Mouse (Mus musculus) lung, postnatal 0 days (tissue): ENCODE measurements around the gene Rpl36a. TPM values are rescaled to one million over a fixed set of nuclear protein-coding genes. Genes with fewer than 3 reads are reported as not detected.
"Not testable (repeated sequence)": the region's sequence is repeated elsewhere in the genome, so short reads cannot be mapped to it uniquely, and the experiment has no call there.

Experiments
- ATAC-seq: fragments of 200-750 bp; cut with Nextera tagmentation; 2 replicates; pipeline ENCODE4 v1.8.0; 2017; ENCODE audit warnings: moderate library complexity
- DNase-seq: peaks from one replicate; pipeline ENCODE4 v3.0.0-alpha.2; 2016; ENCODE audit warnings: low spot score
- H3K27ac ChIP-seq: fragments of 300-500 bp; sonication (generic); 2 replicates; pipeline ENCODE4 v1.5.1; 2014; ENCODE audit warnings: antibody characterized with exemption, mild to moderate bottlenecking, low read length, mixed read lengths
- H3K27me3 ChIP-seq: fragments of 300-500 bp; sonication (generic); replicated peaks from 2 replicates; pipeline ENCODE4 v1.6.1; 2014; ENCODE audit warnings: low read length, mixed read lengths; ENCODE audit not compliant: insufficient read depth
- H3K36me3 ChIP-seq: fragments of 300-500 bp; sonication (generic); 2 replicates; pipeline ENCODE4 v1.6.1; 2014; ENCODE audit warnings: low read length, mixed read lengths; ENCODE audit not compliant: insufficient read depth
- H3K4me1 ChIP-seq: fragments of 300-500 bp; sonication (generic); 2 replicates; pipeline ENCODE4 v1.6.1; 2014; ENCODE audit warnings: antibody characterized with exemption, low read depth, low read length, mixed read lengths; ENCODE audit not compliant: insufficient read depth
- H3K4me2 ChIP-seq: fragments of 300-500 bp; sonication (generic); replicated peaks from 2 replicates; pipeline ENCODE4 v1.6.1; 2014; ENCODE audit warnings: low read depth, mild to moderate bottlenecking, low read length, moderate library complexity, mixed read lengths
- H3K4me3 ChIP-seq: fragments of 300-500 bp; sonication (generic); 2 replicates; pipeline ENCODE4 v1.5.1; 2014; ENCODE audit warnings: low read depth, low read length
- H3K9ac ChIP-seq: fragments of 300-500 bp; sonication (generic); replicated peaks from 2 replicates; pipeline ENCODE4 v1.6.1; 2014; ENCODE audit warnings: low read depth, mild to moderate bottlenecking
- H3K9me3 ChIP-seq: fragments of 300-500 bp; sonication (generic); 2 replicates; pipeline ENCODE4 v1.6.1; 2016; ENCODE audit warnings: low read length, mixed read lengths
- CTCF ChIP-seq: IDR thresholded peaks from 2 replicates; pipeline ENCODE4 v1.5.1; 2016; ENCODE audit warnings: antibody characterized with exemption, mild to moderate bottlenecking
- EP300 ChIP-seq: IDR thresholded peaks from 2 replicates; pipeline ENCODE4 v1.6.1; 2016; ENCODE audit warnings: antibody characterized with exemption, mild to moderate bottlenecking, control low read depth
- WGBS: fragments of 180-500 bp; shearing (Covaris S2); extraction: QIAGEN DNeasy Blood & Tissue Kit; methylation state at CpG from one replicate; pipeline ENCODE4 v1.1.7; 2014; 5-methylcytosine and 5-hydroxymethylcytosine counted together
- polyA plus RNA-seq: library from polyadenylated mRNA; unstranded; fragments of >200 nt; fragmentation: Nextera tagmentation; extraction: Ambion mirVana; gene quantifications from 2 replicates; pipeline ENCODE4 v1.2.1, GENCODE M21; 2015

Rpl36a gene
- polyA plus RNA-seq = 278 and 304 TPM in 2 replicates

- Histone ChIP-seq H3K27ac (peak within 1 kb of the TSS; percentile 76), H3K4me1 (no peaks in the 10 kb centered on the region), H3K4me3 (peak within 1 kb of the TSS; percentile 43), H3K9ac (peak within 1 kb of the TSS; percentile 32), H3K27me3 (no peaks in the 10 kb centered on the region), H3K4me2 (peak within 1 kb of the TSS; percentile 53), H3K36me3 (no peaks in the 10 kb centered on the region), H3K9me3 (no peaks in the 10 kb centered on the region)
- peak; percentile 76 for TF ChIP-seq CTCF
- TF ChIP-seq EP300 = peak; percentile 44
- DNase-seq (peak; percentile 94), ATAC-seq (peak; percentile 98)
- WGBS = 13% methylated on average over 45 of the region's 45 CpGs
Measured at GRCm38 (mm10) chrX:134585103-134586002, at the start of gene Rpl36a. Rpl36a (plus strand) TSS chrX:134585654.

- DNase-seq, ATAC-seq, H3K4me1 ChIP-seq, H3K27ac ChIP-seq, H3K4me2 ChIP-seq, H3K27me3 ChIP-seq, H3K9me3 ChIP-seq, H3K4me3 ChIP-seq, H3K9ac ChIP-seq, H3K36me3 ChIP-seq: not testable (repeated sequence)
- peak; percentile 47 for TF ChIP-seq CTCF
- 89% methylated on average over 10 of the region's 10 CpGs for WGBS
Measured at GRCm38 (mm10) chrX:134539795-134540194, 45.7 kb upstream of the Rpl36a start.

- H3K27me3 ChIP-seq = no peaks in the 10 kb centered on the region
- ATAC-seq = peak; percentile 25
- H3K36me3 ChIP-seq = no peaks in the 10 kb centered on the region
- peak; percentile 54 for DNase-seq
- H3K9me3 ChIP-seq = no peaks in the 10 kb centered on the region
- no peaks in the 10 kb centered on the region for H3K4me1 ChIP-seq
- H3K4me3 ChIP-seq = peak overlapping the region; percentile 51
- TF ChIP-seq CTCF (0 out of 2 replicates have a peak, but pooled peaks have one; percentile 7), EP300 (no peak)
- H3K27ac ChIP-seq = peak overlapping the region; percentile 47; the same call in 1 of the 2 replicates
- 0 out of 2 replicates have a peak overlapping the region, but pooled peaks have one; percentile 34 for H3K9ac ChIP-seq
- peak overlapping the region; percentile 65 for H3K4me2 ChIP-seq
- 13% methylated on average over 12 of the region's 12 CpGs for WGBS
Measured at GRCm38 (mm10) chrX:134540414-134541135, 44.9 kb upstream of the Rpl36a start.

GRCm38 (mm10) chrX:134541145-134541954, 44.1 kb upstream of the Rpl36a start, which contains the start of gene Timm8a1:
Timm8a1 (minus strand) TSS chrX:134541865.
- WGBS = 14% methylated on average over 25 of the region's 61 CpGs

GRCm38 (mm10) chrX:134541955-134542308, 43.5 kb upstream of the Rpl36a start:
- no peaks in the 10 kb centered on the region for H3K36me3 ChIP-seq
- H3K4me3 ChIP-seq = peak overlapping the region; percentile 51
- TF ChIP-seq EP300 = no peak
- no peak for TF ChIP-seq CTCF
- ATAC-seq (no peak), DNase-seq (no peak)
- H3K9ac ChIP-seq = peak overlapping the region; percentile 34; the same call in 1 of the 2 replicates
- 13% methylated on average over 6 of the region's 6 CpGs for WGBS
- H3K9me3 ChIP-seq = no peaks in the 10 kb centered on the region
- peak overlapping the region; percentile 87 for H3K27ac ChIP-seq
- H3K4me2 ChIP-seq = peak overlapping the region; percentile 65
- H3K4me1 ChIP-seq = no peaks in the 10 kb centered on the region
- no peaks in the 10 kb centered on the region for H3K27me3 ChIP-seq

More at GRCm38 (mm10) chrX:134541145-134541954, 44.1 kb upstream of the Rpl36a start, which contains the start of gene Timm8a1:
- H3K4me3 ChIP-seq = peak within 1 kb of the TSS; percentile 51
- DNase-seq = peak; percentile 66
- H3K27ac ChIP-seq = peak within 1 kb of the TSS; percentile 87
- peak within 1 kb of the TSS; percentile 65 for H3K4me2 ChIP-seq
- TF ChIP-seq EP300 = no peak
- no peak for TF ChIP-seq CTCF
- no peaks in the 10 kb centered on the region for H3K27me3 ChIP-seq
- no peaks in the 10 kb centered on the region for H3K9me3 ChIP-seq
- no peaks in the 10 kb centered on the region for H3K4me1 ChIP-seq
- ATAC-seq = peak; percentile 97
- H3K9ac ChIP-seq = peak within 1 kb of the TSS; percentile 34; the same call in 1 of the 2 replicates
- H3K36me3 ChIP-seq = no peaks in the 10 kb centered on the region
